Mouse (Mus musculus) ES-E14 (cell line): ENCODE results near the gene Frg2f1. TPM values are rescaled to one million over a fixed set of nuclear protein-coding genes. Genes with fewer than 3 reads are reported as not detected.

Source experiments
- DNase-seq: peaks from one replicate; pipeline ENCODE4 v3.0.0-alpha.2; 2013; ENCODE audit warnings: low read depth, low spot score
- H3K27ac ChIP-seq: 2 replicates; pipeline ENCODE4 v1.5.1; 2012; ENCODE audit warnings: low read depth, mild to moderate bottlenecking, low read length, moderate library complexity, mixed read lengths; ENCODE audit not compliant: poor library complexity, insufficient read depth, severe bottlenecking
- H3K36me3 ChIP-seq: 2 replicates; pipeline ENCODE4 v1.6.1; 2012; ENCODE audit warnings: mild to moderate bottlenecking, low read length, moderate library complexity, mixed read lengths; ENCODE audit not compliant: control insufficient read depth, poor library complexity, insufficient read depth, severe bottlenecking
- H3K4me1 ChIP-seq, 2 experiments: fragments of 150-350 bp in 1 of 2; sonication (generic) in 1 of 2; 2 replicates each; pipeline ENCODE4 v1.6.1; 2012; ENCODE audit warnings: low read length in 2 of 2, mild to moderate bottlenecking in 1 of 2, mixed read lengths in 1 of 2; ENCODE audit not compliant: control insufficient read depth in 2 of 2, insufficient read depth in 2 of 2, poor library complexity in 1 of 2
- H3K4me3 ChIP-seq, 2 experiments: fragments of 150-350 bp in 1 of 2; sonication (generic) in 1 of 2; 2 replicates each; pipeline ENCODE4 v1.5.1; 2012; ENCODE audit warnings: low read length in 2 of 2, low read depth in 1 of 2, mild to moderate bottlenecking in 1 of 2, mixed read lengths in 1 of 2; ENCODE audit not compliant: insufficient read depth in 1 of 2, poor library complexity in 1 of 2, severe bottlenecking in 1 of 2
- H3K9ac ChIP-seq: 2 replicates; pipeline ENCODE4 v1.6.1; 2012; ENCODE audit warnings: low read depth, mild to moderate bottlenecking, low read length, mixed read lengths; ENCODE audit not compliant: poor library complexity, insufficient read depth, severe bottlenecking
- H3K9me3 ChIP-seq: fragments of 150-350 bp; sonication (generic); 2 replicates; pipeline ENCODE4 v1.6.1; 2012; ENCODE audit warnings: low read depth, mild to moderate bottlenecking, low read length; ENCODE audit not compliant: control insufficient read depth, insufficient read depth
- CHD2 ChIP-seq: IDR thresholded peaks from 2 replicates; pipeline ENCODE4 v1.6.1; 2014; ENCODE audit warnings: mild to moderate bottlenecking, low read depth, low read length, inconsistent platforms
- HCFC1 ChIP-seq: IDR thresholded peaks from 2 replicates; pipeline ENCODE4 v1.6.1; 2012; ENCODE audit warnings: low read length, inconsistent platforms, borderline replicate concordance; ENCODE audit not compliant: insufficient read depth
- MAFK ChIP-seq: IDR thresholded peaks from 2 replicates; pipeline ENCODE4 v1.6.1; 2014; ENCODE audit warnings: mild to moderate bottlenecking, low read depth, low read length, inconsistent platforms; ENCODE audit not compliant: insufficient read depth
- ZC3H11A ChIP-seq: IDR thresholded peaks from 2 replicates; pipeline ENCODE4 v1.6.1; 2012; ENCODE audit warnings: low read depth, mild to moderate bottlenecking, inconsistent platforms, low read length, borderline replicate concordance
- ZNF384 ChIP-seq: IDR thresholded peaks from 2 replicates; pipeline ENCODE4 v1.6.1; 2012; ENCODE audit warnings: low read depth, low read length, inconsistent platforms
- in situ Hi-C, 2 experiments: fragments of 600-800 bp; cut with MboI; formaldehyde crosslinking; loops; one replicate each; pipeline ENCODE4 v1.15.1; 2025; ENCODE audit warnings: low sequenced_read_pairs in 2 of 2, inconsistent platforms in 1 of 2; ENCODE audit not compliant: unreplicated experiment in 2 of 2
- total RNA-seq: library from RNA; depleted of rRNA; stranded (reverse); fragments of 300-350 nt; gene quantifications from 2 replicates; pipeline ENCODE4 v1.2.3, GENCODE M21; 2012

The Frg2f1 gene
- total RNA-seq, 1 experiment, result 5.2 TPM

GRCm38 (mm10) chr4:119572682-119573081 is 33.4 kb upstream of the Frg2f1 start:
- DNase-seq, result no peak
- TF ChIP-seq ZNF384 (no peak), HCFC1 (no peak), CHD2 (no peak), ZC3H11A (no peak), MAFK (no peak)
- H3K27ac ChIP-seq, result no peak overlapping the region
- no peak overlapping the region for H3K9ac ChIP-seq
- in situ Hi-C loops, result no loop called here
- H3K36me3 ChIP-seq, result no peaks in the 10 kb centered on the region
- H3K4me1 ChIP-seq, result no peaks in the 10 kb centered on the region
- H3K9me3 ChIP-seq, result no peaks in the 10 kb centered on the region
- no peak overlapping the region for H3K4me3 ChIP-seq

- no peak for TF ChIP-seq ZC3H11A
- TF ChIP-seq ZNF384, result no peak
- TF ChIP-seq CHD2, result no peak
- Histone ChIP-seq H3K4me3 (no peak overlapping the region), H3K4me1 (no peaks in the 10 kb centered on the region), H3K27ac (no peak overlapping the region), H3K36me3 (no peaks in the 10 kb centered on the region; the same call in 1 of the 2 replicates), H3K9ac (no peak overlapping the region), H3K9me3 (no peaks in the 10 kb centered on the region)
- DNase-seq, result no peak
- in situ Hi-C loops, result no loop called here
Measured at GRCm38 (mm10) chr4:119566322-119566835, 27.1 kb upstream of the Frg2f1 start.

GRCm38 (mm10) chr4:119563136-119563535 is 23.8 kb upstream of the Frg2f1 start:
- H3K36me3 ChIP-seq, result no peaks in the 10 kb centered on the region; the same call in 1 of the 2 replicates
- TF ChIP-seq HCFC1, result no peak
- TF ChIP-seq ZNF384, result no peak
- no peak for TF ChIP-seq ZC3H11A
- no peak for TF ChIP-seq MAFK
- TF ChIP-seq CHD2, result no peak
- DNase-seq, result no peak
- H3K9me3 ChIP-seq, result no peaks in the 10 kb centered on the region
- H3K27ac ChIP-seq, result no peak overlapping the region
- H3K9ac ChIP-seq, result no peak overlapping the region
- in situ Hi-C loops, result no loop called here
- H3K4me3 ChIP-seq, result no peak overlapping the region
- peaks cover 0 to 2% of the 10 kb centered on the region in 2 experiments; a peak in 1 of 4 replicates for H3K4me1 ChIP-seq

- Histone ChIP-seq H3K27ac (no peak overlapping the region), H3K9ac (no peak overlapping the region), H3K9me3 (no peaks in the 10 kb centered on the region), H3K4me1 (peaks cover 0 to 2% of the 10 kb centered on the region in 2 experiments; a peak in 1 of 4 replicates), H3K36me3 (no peaks in the 10 kb centered on the region), H3K4me3 (no peak overlapping the region)
- in situ Hi-C loops, result no loop called here
- no peak for DNase-seq
- TF ChIP-seq CHD2 (no peak), HCFC1 (no peak), ZC3H11A (no peak), MAFK (no peak), ZNF384 (no peak)
Measured at GRCm38 (mm10) chr4:119555466-119555865, 16.1 kb upstream of the Frg2f1 start.

GRCm38 (mm10) chr4:119550864-119551263 is 11.5 kb upstream of the Frg2f1 start:
- Histone ChIP-seq H3K36me3 (no peaks in the 10 kb centered on the region), H3K4me1 (peaks cover 0 to 1% of the 10 kb centered on the region in 2 experiments; a peak in 1 of 4 replicates), H3K9me3 (no peaks in the 10 kb centered on the region), H3K4me3 (no peak overlapping the region), H3K27ac (no peak overlapping the region), H3K9ac (no peak overlapping the region)
- in situ Hi-C loops, result no loop called here
- DNase-seq, result no peak
- no peak for TF ChIP-seq CHD2
- TF ChIP-seq ZC3H11A, result no peak
- TF ChIP-seq HCFC1, result no peak
- TF ChIP-seq MAFK, result no peak
- TF ChIP-seq ZNF384, result no peak
